Mouse (Mus musculus) embryonic fibroblast, embryonic 13.5 days (primary cell): ENCODE data around the gene Tcte1.

Experiments used
- CTCF ChIP-seq: IDR thresholded peaks from 2 replicates; pipeline ENCODE4 v1.5.1; 2011; ENCODE audit warnings: mild to moderate bottlenecking, control low read depth, low read length, moderate library complexity, borderline replicate concordance; ENCODE audit not compliant: insufficient read depth
- POLR2A ChIP-seq: IDR thresholded peaks from 2 replicates; pipeline ENCODE4 v1.6.1; 2011; ENCODE audit warnings: low read depth, mild to moderate bottlenecking, control low read depth, low read length, moderate library complexity

DNA sequence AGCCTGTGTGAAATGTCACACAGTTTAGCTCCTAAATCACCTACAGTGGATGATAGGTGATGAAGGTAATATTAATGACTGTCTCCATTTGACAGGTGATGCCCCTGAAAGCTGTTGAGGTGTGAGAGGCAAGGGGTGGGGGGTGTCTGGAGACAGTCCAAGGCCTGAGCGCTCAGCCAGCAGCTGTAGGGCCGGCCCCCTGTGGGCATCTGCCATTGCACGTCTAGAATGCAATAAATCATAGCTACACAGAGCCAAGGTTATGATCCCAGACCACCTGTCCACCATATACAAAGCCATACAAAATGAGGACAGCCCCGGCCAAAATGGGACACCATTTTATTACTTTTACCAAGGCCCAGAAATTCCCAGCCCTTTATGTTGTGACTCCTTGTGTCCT lies 1.7 kb downstream of the Tcte1 start:
- TF ChIP-seq CTCF = no peak
- no peak for TF ChIP-seq POLR2A
